Mouse (Mus musculus) MEL (cell line): Measurements from ENCODE around the gene Ccs. TPM values are rescaled to one million over a fixed set of nuclear protein-coding genes. Genes with fewer than 3 reads are reported as not detected.

ENCODE experiments used
- DNase-seq: peaks from one replicate; pipeline ENCODE4 v3.0.0; 2011; ENCODE audit warnings: low read depth, low spot score
- H3K27ac ChIP-seq: 2 replicates; pipeline ENCODE4 v1.5.1; 2012; ENCODE audit warnings: low read depth, mild to moderate bottlenecking, control low read depth, low read length, moderate library complexity; ENCODE audit not compliant: control insufficient read depth
- H3K27me3 ChIP-seq, 2 experiments: fragments of 150-350 bp in 1 of 2; sonication (generic) in 1 of 2; 2 replicates each; pipeline ENCODE4 v1.6.1; 2012; ENCODE audit warnings: low read length in 2 of 2, mild to moderate bottlenecking in 2 of 2, improper control_type of control experiment in 1 of 2, moderate library complexity in 1 of 2; ENCODE audit not compliant: insufficient read depth in 2 of 2, control insufficient read depth in 1 of 2
- H3K36me3 ChIP-seq, 2 experiments: 2 replicates each; pipeline ENCODE4 v1.6.1; 2012 to 2014; ENCODE audit warnings: low read length in 2 of 2, improper control_type of control experiment in 1 of 2, inconsistent platforms in 1 of 2, mild to moderate bottlenecking in 1 of 2; ENCODE audit not compliant: insufficient read depth in 2 of 2, control insufficient read depth in 1 of 2
- H3K4me1 ChIP-seq, 2 experiments: fragments of 150-350 bp in 1 of 2; sonication (generic) in 1 of 2; 2 replicates each; pipeline ENCODE4 v1.6.1; 2012; ENCODE audit warnings: low read length in 2 of 2, improper control_type of control experiment in 1 of 2, mild to moderate bottlenecking in 1 of 2; ENCODE audit not compliant: insufficient read depth in 2 of 2, control insufficient read depth in 1 of 2
- H3K4me3 ChIP-seq, 2 experiments: fragments of 150-350 bp in 1 of 2; sonication (generic) in 1 of 2; 2 replicates each; pipeline ENCODE4 v1.5.1; 2012; ENCODE audit warnings: low read depth in 2 of 2, low read length in 2 of 2, mild to moderate bottlenecking in 2 of 2, moderate library complexity in 2 of 2, control low read depth in 1 of 2, improper control_type of control experiment in 1 of 2; ENCODE audit not compliant: control insufficient read depth in 1 of 2, insufficient read depth in 1 of 2
- H3K79me2 ChIP-seq: 2 replicates; pipeline ENCODE4 v1.6.1; 2012; ENCODE audit warnings: mild to moderate bottlenecking, low read length, moderate library complexity; ENCODE audit not compliant: control insufficient read depth, poor library complexity, insufficient read depth
- H3K9ac ChIP-seq: 2 replicates; pipeline ENCODE4 v1.6.1; 2012; ENCODE audit warnings: low read depth, mild to moderate bottlenecking, control low read depth, low read length, moderate library complexity; ENCODE audit not compliant: control insufficient read depth, poor library complexity, severe bottlenecking
- H3K9me3 ChIP-seq: fragments of 150-350 bp; sonication (generic); replicated peaks from 2 replicates; pipeline ENCODE4 v1.6.1; 2012; ENCODE audit warnings: mild to moderate bottlenecking, low read length, improper control_type of control experiment, moderate library complexity; ENCODE audit not compliant: insufficient read depth
- CTCF ChIP-seq, 3 experiments: IDR thresholded peaks in 2 of 3; conservative IDR thresholded peaks in 1 of 3; 2 replicates each; pipeline ENCODE4 v1.5.1; 2011 to 2012; ENCODE audit warnings: low read length in 3 of 3, low read depth in 2 of 3, mild to moderate bottlenecking in 2 of 3, improper control_type of control experiment in 1 of 3, inconsistent platforms in 1 of 3, mixed read lengths in 1 of 3, moderate library complexity in 1 of 3; ENCODE audit not compliant: control insufficient read depth in 1 of 3, insufficient read depth in 1 of 3, poor library complexity in 1 of 3, severe bottlenecking in 1 of 3
- EP300 ChIP-seq, 2 experiments: IDR thresholded peaks; 2 replicates each; pipeline ENCODE4 v1.6.1; 2011; ENCODE audit warnings: improper control_type of control experiment in 2 of 2, low read length in 2 of 2, low read depth in 1 of 2, mild to moderate bottlenecking in 1 of 2
- ETS1 ChIP-seq: IDR thresholded peaks from 2 replicates; pipeline ENCODE4 v1.6.1; 2012; ENCODE audit warnings: low read depth, mild to moderate bottlenecking, inconsistent platforms, low read length, improper control_type of control experiment, moderate library complexity
- GABPA ChIP-seq: IDR thresholded peaks from 2 replicates; pipeline ENCODE4 v1.6.1; 2012; ENCODE audit warnings: low read depth, mild to moderate bottlenecking, inconsistent platforms, low read length, improper control_type of control experiment, moderate library complexity
- GATA1 ChIP-seq: IDR thresholded peaks from 2 replicates; pipeline ENCODE4 v1.6.1; 2011; ENCODE audit warnings: low read depth, low read length, improper control_type of control experiment
- KAT2A ChIP-seq: conservative IDR thresholded peaks from 2 replicates; pipeline ENCODE4 v1.6.1; 2012; ENCODE audit warnings: low read depth, low read length, improper control_type of control experiment, inconsistent platforms
- MAFK ChIP-seq: IDR thresholded peaks from 2 replicates; pipeline ENCODE4 v1.6.1; 2011; ENCODE audit warnings: low read depth, mild to moderate bottlenecking, low read length, improper control_type of control experiment, borderline replicate concordance
- MAZ ChIP-seq: IDR thresholded peaks from 2 replicates; pipeline ENCODE4 v1.6.1; 2012; ENCODE audit warnings: low read depth, mild to moderate bottlenecking, inconsistent platforms, low read length, improper control_type of control experiment
- MEF2A ChIP-seq: IDR thresholded peaks from 2 replicates; pipeline ENCODE4 v1.6.1; 2014; ENCODE audit warnings: low read depth, mild to moderate bottlenecking, inconsistent platforms, low read length, improper control_type of control experiment; ENCODE audit not compliant: poor library complexity, insufficient replicate concordance, severe bottlenecking; ENCODE audit errors: extremely low read depth
- MYB ChIP-seq: IDR thresholded peaks from 2 replicates; pipeline ENCODE4 v1.6.1; 2011; ENCODE audit warnings: mild to moderate bottlenecking, low read depth, low read length, improper control_type of control experiment
- NELFE ChIP-seq: IDR thresholded peaks from 2 replicates; pipeline ENCODE4 v1.6.1; 2011; ENCODE audit warnings: low read depth, low read length, improper control_type of control experiment
- POLR2A ChIP-seq, 2 experiments: IDR thresholded peaks; 2 replicates each; pipeline ENCODE4 v1.6.1; 2011 to 2012; ENCODE audit warnings: low read length in 2 of 2, mild to moderate bottlenecking in 2 of 2, control low read depth in 1 of 2, improper control_type of control experiment in 1 of 2, low read depth in 1 of 2, moderate library complexity in 1 of 2; ENCODE audit not compliant: control insufficient read depth in 1 of 2, insufficient read depth in 1 of 2, poor library complexity in 1 of 2
- POLR2AphosphoS2 ChIP-seq: IDR thresholded peaks from 2 replicates; pipeline ENCODE4 v1.6.1; 2011; ENCODE audit warnings: low read length, improper control_type of control experiment
- POLR2AphosphoS5 ChIP-seq: IDR thresholded peaks from 2 replicates; pipeline ENCODE4 v1.6.1; 2012; ENCODE audit warnings: low read depth, borderline replicate concordance, mild to moderate bottlenecking, inconsistent platforms, low read length, moderate library complexity, mixed read lengths
- RCOR1 ChIP-seq: IDR thresholded peaks from 2 replicates; pipeline ENCODE4 v1.6.1; 2012; ENCODE audit warnings: low read depth, mild to moderate bottlenecking, inconsistent platforms, low read length, improper control_type of control experiment
- SIN3A ChIP-seq: IDR thresholded peaks from 2 replicates; pipeline ENCODE4 v1.6.1; 2012; ENCODE audit warnings: low read length, improper control_type of control experiment, inconsistent platforms
- TAL1 ChIP-seq: IDR thresholded peaks from 2 replicates; pipeline ENCODE4 v1.6.1; 2012; ENCODE audit warnings: mild to moderate bottlenecking, inconsistent platforms, low read length, moderate library complexity, mixed read lengths
- TBP ChIP-seq: IDR thresholded peaks from 2 replicates; pipeline ENCODE4 v1.8.0; 2011; ENCODE audit warnings: low read depth, low read length, improper control_type of control experiment
- TCF12 ChIP-seq: IDR thresholded peaks from 2 replicates; pipeline ENCODE4 v1.6.1; 2014; ENCODE audit warnings: low read depth, mild to moderate bottlenecking, inconsistent platforms, low read length, improper control_type of control experiment, moderate library complexity
- UBTF ChIP-seq: IDR thresholded peaks from 2 replicates; pipeline ENCODE4 v1.6.1; 2012; ENCODE audit warnings: low read depth, mild to moderate bottlenecking, inconsistent platforms, low read length, improper control_type of control experiment, moderate library complexity, borderline replicate concordance; ENCODE audit not compliant: insufficient read depth
- USF2 ChIP-seq, 2 experiments: IDR thresholded peaks; 2 replicates each; pipeline ENCODE4 v1.6.1; 2011 to 2012; ENCODE audit warnings: improper control_type of control experiment in 2 of 2, low read length in 2 of 2, borderline replicate concordance in 1 of 2, inconsistent platforms in 1 of 2, low read depth in 1 of 2, mild to moderate bottlenecking in 1 of 2; ENCODE audit not compliant: insufficient read depth in 1 of 2
- ZC3H11A ChIP-seq: IDR thresholded peaks from 2 replicates; pipeline ENCODE4 v1.6.1; 2012; ENCODE audit warnings: low read depth, mild to moderate bottlenecking, inconsistent platforms, low read length, improper control_type of control experiment
- ZKSCAN1 ChIP-seq: IDR thresholded peaks from 2 replicates; pipeline ENCODE4 v1.6.1; 2012; ENCODE audit warnings: low read depth, mild to moderate bottlenecking, inconsistent platforms, low read length, improper control_type of control experiment, moderate library complexity
- ZMIZ1 ChIP-seq: IDR thresholded peaks from 2 replicates; pipeline ENCODE4 v1.6.1; 2012; ENCODE audit warnings: low read depth, mild to moderate bottlenecking, inconsistent platforms, low read length, improper control_type of control experiment, moderate library complexity
- ZNF384 ChIP-seq: IDR thresholded peaks from 2 replicates; pipeline ENCODE4 v1.6.1; 2012; ENCODE audit warnings: low read depth, mild to moderate bottlenecking, inconsistent platforms, low read length, improper control_type of control experiment
- polyA plus RNA-seq, 2 experiments: library from polyadenylated mRNA; stranded (reverse) in 1 of 2; unstranded in 1 of 2; fragments of >175 nt in 1 of 2; fragments of >200 nt in 1 of 2; gene quantifications; 2 replicates each; pipeline versions ENCODE4 v1.2.1 to v1.2.4; 2012; ENCODE audit warnings: low replicate concordance in 2 of 2, low read depth in 1 of 2; ENCODE audit not compliant: insufficient read length in 2 of 2, insufficient read depth in 1 of 2, missing spikeins in 1 of 2
- total RNA-seq: library from RNA; depleted of rRNA; stranded (reverse); fragments of 300-350 nt; gene quantifications from 2 replicates; pipeline ENCODE4 v1.2.3, GENCODE M21; 2012

Gene Ccs
- total and polyA plus RNA-seq, 3 experiments, result 48.3 to 56.6 TPM; not detected in 1

- TF ChIP-seq MAZ, result peak; percentile 20; the same call in 1 of the 2 replicates
- no peak for TF ChIP-seq MEF2A
- TF ChIP-seq ZC3H11A, result no peak
- no peak for TF ChIP-seq TAL1
- TF ChIP-seq ZNF384, result no peak
- TF ChIP-seq TCF12, result peak; percentile 73
- peak in 1 of 2 experiments; percentile 62; a peak in 2 of 4 replicates for TF ChIP-seq EP300 (IDR thresholded peaks at IDR 0.05; ENCODE audit: low read depth in 1 of 2, low read length in 2 of 2)
- 0 out of 2 replicates have a peak, but pooled peaks have one; percentile 7 for TF ChIP-seq RCOR1
- no peak; the same call in 1 of the 2 replicates for TF ChIP-seq KAT2A
- peak; percentile 86 for TF ChIP-seq MYB
- no peak for TF ChIP-seq USF2 (IDR thresholded peaks at IDR 0.05; ENCODE audit: borderline replicate concordance in 1 of 2, insufficient read depth in 1 of 2, low read depth in 1 of 2, low read length in 2 of 2)
- peak; percentile 100 for TF ChIP-seq NELFE
- TF ChIP-seq POLR2AphosphoS2, result peak; percentile 99
- TF ChIP-seq ZKSCAN1, result no peak
- TF ChIP-seq POLR2A (IDR thresholded peaks at IDR 0.05; ENCODE audit: control insufficient read depth in 1 of 2, insufficient read depth in 1 of 2, low read depth in 1 of 2, low read length in 2 of 2, poor library complexity in 1 of 2), result peak; percentile 96 to 100
- peak; percentile 96 for TF ChIP-seq ZMIZ1
- peak; percentile 75 for TF ChIP-seq SIN3A
- no peak for TF ChIP-seq GABPA
- TF ChIP-seq GATA1, result no peak
- TF ChIP-seq MAFK, result no peak
Measured at GRCm38 (mm10) chr19:4811063-4811908, 27.8 kb downstream of the Ccs start, which contains the start of the genes Gm21992 and Rbm14 (continued).

DNA sequence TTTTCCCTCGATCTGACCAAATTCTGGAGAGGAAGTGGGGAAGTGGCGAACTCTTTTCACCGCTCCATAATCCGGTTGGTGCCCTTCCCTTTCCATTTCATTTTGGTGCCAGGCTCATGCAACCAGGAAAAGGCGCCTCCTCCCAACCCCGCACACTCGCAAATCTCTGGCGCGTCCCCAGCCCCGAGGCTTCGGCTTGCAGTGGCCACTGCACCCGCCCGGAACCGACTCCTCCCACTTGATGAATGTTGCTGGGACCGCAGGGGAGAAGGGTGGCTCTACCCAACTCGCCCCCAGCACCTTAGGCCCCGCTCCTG, 28.4 kb downstream of the Ccs start:
- H3K9me3 ChIP-seq, result no peaks in the 10 kb centered on the region
- H3K79me2 ChIP-seq, result peaks cover 60% of the 10 kb centered on the region
- peaks cover 5 to 31% of the 10 kb centered on the region in 2 experiments for H3K36me3 ChIP-seq
- H3K27me3 ChIP-seq, result no peaks in the 10 kb centered on the region
- TF ChIP-seq ZKSCAN1 (no peak), ETS1 (no peak), TBP (no peak), POLR2AphosphoS5 (no peak), UBTF (0 out of 2 replicates have a peak, but pooled peaks have one; percentile 33), POLR2A (IDR thresholded peaks at IDR 0.05; ENCODE audit: control insufficient read depth in 1 of 2, insufficient read depth in 1 of 2, low read depth in 1 of 2, low read length in 2 of 2, poor library complexity in 1 of 2) (no peak), CTCF (IDR thresholded peaks at IDR 0.05 in 2 of 3, conservative IDR thresholded peaks at IDR 0.05 in 1 of 3; ENCODE audit: control insufficient read depth in 1 of 3, insufficient read depth in 1 of 3, low read depth in 2 of 3, low read length in 3 of 3, poor library complexity in 1 of 3, severe bottlenecking in 1 of 3) (no peak), ZNF384 (no peak)
- peak overlapping the region; percentile 67 to 68 for H3K4me3 ChIP-seq
- H3K4me1 ChIP-seq, result peaks cover 0 to 4% of the 10 kb centered on the region in 2 experiments; a peak in 2 of 4 replicates
- H3K27ac ChIP-seq, result peak overlapping the region; percentile 91; the same call in 1 of the 2 replicates
- DNase-seq, result no peak
- peak overlapping the region; percentile 88 for H3K9ac ChIP-seq
